Mouse (Mus musculus): ENCODE results near the gene Plaur. TPM values are rescaled to one million over a fixed set of nuclear protein-coding genes. Genes with fewer than 3 reads are reported as not detected.
"Not testable (repeated sequence)": the region's sequence is repeated elsewhere in the genome, so short reads cannot be mapped to it uniquely, and the experiment has no call there.

Gene Plaur
- polyA plus RNA-seq, 1 experiment from 2014 or later: 2.3 TPM

DNA sequence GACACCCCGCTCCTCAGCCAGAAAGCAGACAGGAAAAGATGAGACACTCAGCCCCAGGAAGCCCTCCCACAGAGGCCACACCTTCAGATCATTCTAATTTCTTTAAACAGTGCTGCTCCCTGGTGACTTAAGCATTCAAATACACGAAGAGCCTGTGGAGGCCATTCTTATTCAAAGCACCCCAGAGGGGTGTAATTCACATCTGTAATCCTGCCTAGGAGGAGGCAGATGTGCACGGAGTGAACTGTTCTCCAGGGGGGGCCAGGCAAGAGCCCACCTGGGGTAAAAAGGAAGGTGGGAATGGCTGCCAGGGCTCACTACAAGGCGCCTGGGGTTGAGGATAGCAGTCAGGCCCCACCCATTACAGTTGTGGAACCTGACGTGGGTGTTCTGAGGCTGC is 54.8 kb downstream of the Plaur start:
- no peak overlapping the region for H3K27ac ChIP-seq
- H3K4me3 ChIP-seq (replicated peaks): no peak overlapping the region
- H3K27me3 ChIP-seq: no peaks in the 10 kb centered on the region
- no peak overlapping the region for H3K9ac ChIP-seq
- 0 out of 2 replicates have a peak, but pooled peaks cover 2% of the 10 kb centered on the region for H3K36me3 ChIP-seq
- no peaks in the 10 kb centered on the region for H3K4me1 ChIP-seq (replicated peaks)
- H3K4me2 ChIP-seq: no peak overlapping the region
- no peak for DNase-seq
- 63% methylated on average over 5 of the region's 5 CpGs for WGBS (ENCODE audit: insufficient replicate concordance)
- H3K9me3 ChIP-seq (replicated peaks): no peaks in the 10 kb centered on the region
- no peak for ATAC-seq (ENCODE audit: low read depth)

GRCm38 (mm10) chr7:24517654-24518053 is 55.4 kb downstream of the Plaur start:
- Histone ChIP-seq H3K27ac (no peak overlapping the region), H3K4me2 (no peak overlapping the region), H3K9ac (no peak overlapping the region), H3K4me1 (replicated peaks) (no peaks in the 10 kb centered on the region), H3K27me3 (no peaks in the 10 kb centered on the region), H3K9me3 (replicated peaks) (no peaks in the 10 kb centered on the region), H3K4me3 (replicated peaks) (no peak overlapping the region), H3K36me3 (0 out of 2 replicates have a peak, but pooled peaks cover 2% of the 10 kb centered on the region)
- WGBS (ENCODE audit: insufficient replicate concordance): 58% methylated on average over 6 of the region's 6 CpGs
- DNase-seq (no peak), ATAC-seq (ENCODE audit: low read depth) (no peak)

DNA sequence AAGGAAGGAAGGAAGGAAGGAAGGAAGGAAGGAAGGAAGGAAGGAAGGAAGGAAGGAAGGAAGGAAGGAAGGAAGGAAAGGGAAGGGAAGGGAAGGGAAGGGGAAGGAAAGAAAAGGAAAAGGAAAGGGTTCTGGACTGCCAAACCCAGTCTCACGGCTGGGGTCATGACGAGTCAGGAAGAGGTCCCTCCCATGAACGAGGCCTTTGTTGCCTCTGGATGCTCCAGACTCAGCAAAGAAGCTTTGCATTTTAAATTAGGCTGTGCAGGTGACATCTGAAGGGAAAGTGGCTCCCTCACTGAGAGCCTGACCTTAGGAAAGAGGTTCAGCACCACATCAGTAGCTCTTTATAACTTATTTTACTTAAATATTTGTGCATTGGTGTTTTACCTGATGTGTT is 56.8 kb downstream of the Plaur start:
- ATAC-seq (ENCODE audit: low read depth): no peak
- WGBS (ENCODE audit: insufficient replicate concordance): 58% methylated on average over 3 of the region's 3 CpGs

GRCm38 (mm10) chr7:24520054-24520453 is 57.8 kb downstream of the Plaur start:
- H3K9ac ChIP-seq; H3K27me3 ChIP-seq; H3K4me1 ChIP-seq (replicated peaks); ATAC-seq (ENCODE audit: low read depth); H3K4me3 ChIP-seq (replicated peaks); DNase-seq; H3K4me2 ChIP-seq; H3K9me3 ChIP-seq (replicated peaks); H3K27ac ChIP-seq; H3K36me3 ChIP-seq: not testable (repeated sequence)
- 74% methylated on average over 10 of the region's 10 CpGs for WGBS (ENCODE audit: insufficient replicate concordance)

More for the DNA sequence above, 56.8 kb downstream of the Plaur start:
- Histone ChIP-seq H3K9me3 (replicated peaks) (no peaks in the 10 kb centered on the region), H3K4me2 (no peak overlapping the region), H3K27ac (no peak overlapping the region), H3K9ac (no peak overlapping the region), H3K27me3 (0 out of 2 replicates have a peak, but pooled peaks cover 6% of the 10 kb centered on the region), H3K4me1 (replicated peaks) (no peaks in the 10 kb centered on the region), H3K4me3 (replicated peaks) (no peak overlapping the region), H3K36me3 (0 out of 2 replicates have a peak, but pooled peaks cover 2% of the 10 kb centered on the region)
- DNase-seq: no peak

DNA sequence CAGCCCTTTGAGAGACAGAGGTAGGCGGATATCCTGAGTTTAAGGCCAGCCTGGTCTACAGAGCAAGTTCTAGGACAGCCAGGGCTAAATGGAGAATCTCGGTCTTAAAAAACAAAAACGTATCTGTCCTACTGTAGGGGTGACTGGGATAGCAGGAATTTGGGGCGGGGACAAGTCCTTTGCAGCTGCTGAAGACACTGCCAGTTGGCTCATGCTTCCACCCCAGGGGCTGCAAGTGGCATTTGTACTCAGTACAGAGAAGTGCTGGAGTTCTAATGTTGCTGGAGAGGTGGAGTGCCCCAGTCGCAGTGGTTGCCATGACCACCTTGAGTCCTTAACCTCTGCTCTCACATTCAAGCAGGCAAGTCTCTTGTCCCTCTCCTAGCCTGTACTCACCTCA is 60.5 kb downstream of the Plaur start:
- Histone ChIP-seq H3K27me3 (0 out of 2 replicates have a peak, but pooled peaks cover 8% of the 10 kb centered on the region), H3K9ac (no peak overlapping the region), H3K36me3 (no peaks in the 10 kb centered on the region), H3K9me3 (replicated peaks) (no peaks in the 10 kb centered on the region), H3K27ac (no peak overlapping the region), H3K4me1 (replicated peaks) (no peaks in the 10 kb centered on the region), H3K4me2 (no peak overlapping the region), H3K4me3 (replicated peaks) (no peak overlapping the region)
- DNase-seq (no peak), ATAC-seq (ENCODE audit: low read depth) (no peak)
- WGBS (ENCODE audit: insufficient replicate concordance): 45% methylated on average over 5 of the region's 5 CpGs

GRCm38 (mm10) chr7:24523723-24524122 is 61.4 kb downstream of the Plaur start:
- 59% methylated on average over 6 of the region's 6 CpGs for WGBS (ENCODE audit: insufficient replicate concordance)
- no peak overlapping the region for H3K4me3 ChIP-seq (replicated peaks)
- no peaks in the 10 kb centered on the region for H3K4me1 ChIP-seq (replicated peaks)
- no peak for ATAC-seq (ENCODE audit: low read depth)
- H3K9ac ChIP-seq: no peak overlapping the region
- 0 out of 2 replicates have a peak, but pooled peaks cover 8% of the 10 kb centered on the region for H3K27me3 ChIP-seq
- no peak for DNase-seq
- no peak overlapping the region for H3K4me2 ChIP-seq
- H3K36me3 ChIP-seq: no peaks in the 10 kb centered on the region
- H3K27ac ChIP-seq: no peak overlapping the region
- H3K9me3 ChIP-seq (replicated peaks): no peaks in the 10 kb centered on the region

GRCm38 (mm10) chr7:24524978-24525377 is 62.7 kb downstream of the Plaur start:
- DNase-seq (no peak), ATAC-seq (ENCODE audit: low read depth) (no peak)
- Histone ChIP-seq H3K9me3 (replicated peaks) (no peaks in the 10 kb centered on the region), H3K27me3 (0 out of 2 replicates have a peak, but pooled peaks cover 8% of the 10 kb centered on the region), H3K4me3 (replicated peaks) (no peak overlapping the region), H3K4me2 (no peak overlapping the region), H3K27ac (no peak overlapping the region), H3K9ac (no peak overlapping the region), H3K36me3 (no peaks in the 10 kb centered on the region), H3K4me1 (replicated peaks) (peaks cover 12% of the 10 kb centered on the region)
- WGBS (ENCODE audit: insufficient replicate concordance): 69% methylated on average over 6 of the region's 6 CpGs

Other genes with a start within 250 kb of the Plaur start
- gene Zfp109, start 224.9 kb upstream of the Plaur start, polyA plus RNA-seq (2015; fragmentation: Nextera tagmentation; extraction: Ambion mirVana): 1.3 and 2.3 TPM in 2 replicates
- 0.40 and 0.49 TPM in 2 replicates for gene Zfp108, start 207.7 kb upstream of the Plaur start, polyA plus RNA-seq (2015; fragmentation: Nextera tagmentation; extraction: Ambion mirVana)
- 0.97 and 1.2 TPM in 2 replicates for gene Zfp93, start 192.1 kb upstream of the Plaur start, polyA plus RNA-seq (2015; fragmentation: Nextera tagmentation; extraction: Ambion mirVana)
- 3.4 and 5.1 TPM in 2 replicates for gene Zfp61, start 161.3 kb upstream of the Plaur start, polyA plus RNA-seq (2015; fragmentation: Nextera tagmentation; extraction: Ambion mirVana)
- 2.5 and 2.6 TPM in 2 replicates for gene Zfp94, start 145.8 kb upstream of the Plaur start, polyA plus RNA-seq (2015; fragmentation: Nextera tagmentation; extraction: Ambion mirVana)
- not detected in 2 replicates for gene Tescl, start 128.5 kb upstream of the Plaur start, polyA plus RNA-seq (2015; fragmentation: Nextera tagmentation; extraction: Ambion mirVana)
- gene Lypd5, start 113.3 kb upstream of the Plaur start, polyA plus RNA-seq (2015; fragmentation: Nextera tagmentation; extraction: Ambion mirVana): not detected in 2 replicates
- gene Kcnn4, start 92.2 kb upstream of the Plaur start, polyA plus RNA-seq (2015; fragmentation: Nextera tagmentation; extraction: Ambion mirVana): 126 and 128 TPM in 2 replicates
- 15.2 and 16.5 TPM in 2 replicates for gene Smg9, start 62.9 kb upstream of the Plaur start, polyA plus RNA-seq (2015; fragmentation: Nextera tagmentation; extraction: Ambion mirVana)
- gene Irgc1, start 10.2 kb upstream of the Plaur start, polyA plus RNA-seq (2015; fragmentation: Nextera tagmentation; extraction: Ambion mirVana): not detected in 2 replicates
- 0.20 and 0.22 TPM in 2 replicates for gene Cadm4, start 19.5 kb downstream of the Plaur start, polyA plus RNA-seq (2015; fragmentation: Nextera tagmentation; extraction: Ambion mirVana)
- gene Zfp428, start 44.5 kb downstream of the Plaur start, polyA plus RNA-seq (2015; fragmentation: Nextera tagmentation; extraction: Ambion mirVana): 7.0 and 8.3 TPM in 2 replicates
- not detected in 2 replicates for gene AC161166.1, start 50.0 kb downstream of the Plaur start, polyA plus RNA-seq (2015; fragmentation: Nextera tagmentation; extraction: Ambion mirVana)
- gene Irgq, start 68.2 kb downstream of the Plaur start, polyA plus RNA-seq (2015; fragmentation: Nextera tagmentation; extraction: Ambion mirVana): 0.99 and 1.4 TPM in 2 replicates
- not detected in 2 replicates for gene Pinlyp, start 83.6 kb downstream of the Plaur start, polyA plus RNA-seq (2015; fragmentation: Nextera tagmentation; extraction: Ambion mirVana)
- 48.3 and 51.6 TPM in 2 replicates for gene Xrcc1, start 83.8 kb downstream of the Plaur start, polyA plus RNA-seq (2015; fragmentation: Nextera tagmentation; extraction: Ambion mirVana)
- gene Ethe1, start 125.1 kb downstream of the Plaur start, polyA plus RNA-seq (2015; fragmentation: Nextera tagmentation; extraction: Ambion mirVana): 19.9 and 21.5 TPM in 2 replicates
- 0.31 and 0.34 TPM in 2 replicates for gene Zfp575, start 125.2 kb downstream of the Plaur start, polyA plus RNA-seq (2015; fragmentation: Nextera tagmentation; extraction: Ambion mirVana)
- 0.08 and 0.09 TPM in 2 replicates for gene Phldb3, start 148.3 kb downstream of the Plaur start, polyA plus RNA-seq (2015; fragmentation: Nextera tagmentation; extraction: Ambion mirVana)
- not detected in 2 replicates for gene Lypd3, start 174.1 kb downstream of the Plaur start, polyA plus RNA-seq (2015; fragmentation: Nextera tagmentation; extraction: Ambion mirVana)
- not detected in 2 replicates for gene Tex101, start 214.2 kb downstream of the Plaur start, polyA plus RNA-seq (2015; fragmentation: Nextera tagmentation; extraction: Ambion mirVana)
- gene BC049730, start 246.8 kb downstream of the Plaur start, polyA plus RNA-seq (2015; fragmentation: Nextera tagmentation; extraction: Ambion mirVana): not detected in 2 replicates